Mouse (Mus musculus) lung, adult 2 months (tissue): ENCODE measurements around the gene Scd3. TPM values are rescaled to one million over a fixed set of nuclear protein-coding genes. Genes with fewer than 3 reads are reported as not detected.

Experiments used
- DNase-seq: peaks from one replicate; pipeline ENCODE4 v3.0.0; 2022
- H3K4me1 ChIP-seq: fragments of 200-500 bp; 2 replicates; pipeline ENCODE4 v1.6.1; 2011; ENCODE audit warnings: low read length; ENCODE audit not compliant: control insufficient read depth, insufficient read depth
- H3K4me3 ChIP-seq: fragments of 200-500 bp; replicated peaks from 2 replicates; pipeline ENCODE3; 2011; ENCODE audit warnings: low read depth, mild to moderate bottlenecking, control low read depth, low read length; ENCODE audit errors: extremely low read depth
- CTCF ChIP-seq: fragments of 200-500 bp; IDR thresholded peaks from 2 replicates; pipeline ENCODE4 v1.5.1; 2011; ENCODE audit warnings: mild to moderate bottlenecking, low read length, control low read depth; ENCODE audit not compliant: insufficient read depth
- POLR2A ChIP-seq: fragments of 200-500 bp; IDR thresholded peaks from 2 replicates; pipeline ENCODE4 v1.6.1; 2011; ENCODE audit warnings: low read depth, mild to moderate bottlenecking, control low read depth, low read length, borderline replicate concordance; ENCODE audit errors: extremely low read depth
- WGBS: fragments of 180-500 bp; shearing (Covaris S2); methylation state at CpG from one replicate; pipeline ENCODE4 v1.1.7; 2018; 5-methylcytosine and 5-hydroxymethylcytosine counted together
- polyA plus RNA-seq: library from polyadenylated mRNA; depleted of rRNA; stranded (reverse); fragments of >200 nt; gene quantifications from 2 replicates; pipeline ENCODE4 v1.2.3, GENCODE M21; 2012; rRNA removed

Gene Scd3
- 0.14 TPM in 1 of 2 replicates, not detected in the other for polyA plus RNA-seq

GRCm38 (mm10) chr19:44203015-44203564 lies at the start of gene Scd3:
Gene Scd3 (plus strand): TSS chr19:44203269.
- 90% methylated on average over 9 of the region's 9 CpGs for WGBS
- Histone ChIP-seq H3K4me3 (no peak within 1 kb of the TSS), H3K4me1 (no peaks in the 10 kb centered on the region)
- DNase-seq, result no peak
- no peak for TF ChIP-seq POLR2A
- no peak for TF ChIP-seq CTCF

DNA sequence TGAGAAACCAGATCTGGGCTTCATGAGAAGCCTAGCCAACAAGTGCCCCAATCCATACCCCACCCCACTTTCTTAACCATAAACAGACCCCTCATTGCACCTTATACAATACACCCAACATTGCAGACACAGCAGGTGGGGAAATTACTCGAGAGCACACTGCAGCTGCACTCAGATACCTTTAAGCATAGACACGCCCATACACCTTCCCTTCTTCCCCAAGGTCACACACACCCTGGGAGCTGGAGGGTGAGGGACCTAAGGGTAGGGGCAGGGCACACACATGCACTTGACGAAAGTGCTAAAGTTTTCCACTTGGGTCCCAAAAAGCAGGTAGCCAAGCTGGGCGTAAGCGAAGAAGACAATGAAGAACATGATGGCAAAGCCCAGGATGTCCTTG lies 49.3 kb upstream of the Scd3 start:
- 72% methylated on average over 5 of the region's 5 CpGs for WGBS
- no peaks in the 10 kb centered on the region for H3K4me1 ChIP-seq
- no peak for TF ChIP-seq POLR2A
- TF ChIP-seq CTCF, result no peak
- H3K4me3 ChIP-seq, result no peak overlapping the region
- no peak for DNase-seq

GRCm38 (mm10) chr19:44157005-44157404 lies 46.1 kb upstream of the Scd3 start:
- no peak for DNase-seq
- WGBS, result 90% methylated on average over 10 of the region's 10 CpGs
- H3K4me1 ChIP-seq, result no peaks in the 10 kb centered on the region
- no peak overlapping the region for H3K4me3 ChIP-seq
- TF ChIP-seq CTCF, result no peak
- no peak for TF ChIP-seq POLR2A

GRCm38 (mm10) chr19:44159386-44159785 lies 43.7 kb upstream of the Scd3 start:
- TF ChIP-seq CTCF, result no peak
- TF ChIP-seq POLR2A, result no peak
- no peak for DNase-seq
- no peak overlapping the region for H3K4me3 ChIP-seq
- no peaks in the 10 kb centered on the region for H3K4me1 ChIP-seq
- 75% methylated on average over 3 of the region's 3 CpGs for WGBS

GRCm38 (mm10) chr19:44161515-44161914 lies 41.6 kb upstream of the Scd3 start:
- no peak overlapping the region for H3K4me3 ChIP-seq
- WGBS, result 7% methylated on average over 3 of the region's 3 CpGs
- TF ChIP-seq CTCF, result no peak
- no peak for TF ChIP-seq POLR2A
- no peaks in the 10 kb centered on the region for H3K4me1 ChIP-seq
- DNase-seq, result no peak

DNA sequence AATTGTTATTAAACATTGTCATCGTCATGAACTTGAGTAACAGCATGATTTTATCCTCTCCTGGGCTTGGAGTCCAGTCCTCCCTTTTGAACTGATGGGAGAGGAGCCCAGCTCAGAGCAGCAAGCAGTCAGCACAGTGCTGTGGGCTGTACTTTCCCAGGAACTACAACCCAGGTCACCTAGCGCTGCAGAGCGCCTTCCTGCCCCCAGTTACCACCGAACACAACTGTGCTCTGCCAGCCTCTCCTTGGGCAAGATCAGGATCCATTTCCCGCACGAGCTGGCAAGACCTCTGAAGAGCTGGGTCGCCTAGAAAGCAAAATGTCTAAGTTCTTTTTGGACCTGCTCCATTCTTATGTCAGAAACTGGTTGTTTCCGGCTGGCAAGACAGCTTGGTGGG lies 28.2 kb upstream of the Scd3 start:
- 49% methylated on average over 8 of the region's 8 CpGs for WGBS
- TF ChIP-seq POLR2A (no peak), CTCF (no peak)

GRCm38 (mm10) chr19:44176741-44177140 lies 26.3 kb upstream of the Scd3 start:
- no peaks in the 10 kb centered on the region for H3K4me1 ChIP-seq
- TF ChIP-seq POLR2A (no peak), CTCF (no peak)
- H3K4me3 ChIP-seq, result no peak overlapping the region
- 64% methylated on average over 3 of the region's 3 CpGs for WGBS
- no peak for DNase-seq

More for the DNA sequence above, 28.2 kb upstream of the Scd3 start:
- no peaks in the 10 kb centered on the region for H3K4me1 ChIP-seq
- H3K4me3 ChIP-seq, result no peak overlapping the region
- no peak for DNase-seq

- no peak overlapping the region for H3K4me3 ChIP-seq
- TF ChIP-seq CTCF (no peak), POLR2A (no peak)
- WGBS, result 50% methylated on average over 1 of the region's 1 CpGs
- no peak for DNase-seq
- H3K4me1 ChIP-seq, result no peaks in the 10 kb centered on the region
Measured at GRCm38 (mm10) chr19:44180502-44180901, 22.6 kb upstream of the Scd3 start.

DNA sequence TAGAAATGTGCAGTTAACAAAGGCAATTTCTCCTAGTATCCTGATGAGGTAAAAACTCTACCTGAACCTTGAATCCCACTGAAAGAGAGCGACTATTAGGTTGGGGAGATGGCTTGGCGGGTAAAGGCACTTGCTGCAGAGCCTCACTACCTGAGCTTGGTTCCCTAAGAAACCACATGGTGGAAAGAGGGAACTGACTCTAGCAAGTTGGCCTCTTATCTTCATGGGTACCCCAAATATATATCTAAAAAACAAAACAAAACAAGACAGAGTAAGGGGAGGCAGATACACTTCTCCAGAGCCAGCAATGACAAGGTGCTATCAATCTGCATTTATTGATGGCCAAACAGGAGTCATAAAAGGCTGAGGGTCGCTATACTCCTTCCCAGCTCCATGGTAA lies 19.1 kb upstream of the Scd3 start:
- no peak for DNase-seq
- Histone ChIP-seq H3K4me1 (no peaks in the 10 kb centered on the region), H3K4me3 (no peak overlapping the region)
- WGBS, result 61% methylated on average over 3 of the region's 3 CpGs
- TF ChIP-seq CTCF (no peak), POLR2A (no peak)

- H3K4me1 ChIP-seq, result no peaks in the 10 kb centered on the region
- H3K4me3 ChIP-seq, result no peak overlapping the region
- TF ChIP-seq CTCF, result no peak
- TF ChIP-seq POLR2A, result no peak
- 72% methylated on average over 4 of the region's 4 CpGs for WGBS
- DNase-seq, result no peak
Measured at GRCm38 (mm10) chr19:44189056-44189455, 14.0 kb upstream of the Scd3 start.
